Mouse (Mus musculus) olfactory bulb, adult 2 months (tissue): ENCODE results near the gene Rab20. TPM values are rescaled to one million over a fixed set of nuclear protein-coding genes. Genes with fewer than 3 reads are reported as not detected.
A peak's percentile ranks its signal among the peaks of the same experiment; 100 is the strongest.
"Not testable (repeated sequence)": the region's sequence is repeated elsewhere in the genome, so short reads cannot be mapped to it uniquely, and the experiment has no call there.

Source experiments
- H3K27ac ChIP-seq: fragments of 200-500 bp; 2 replicates; pipeline ENCODE4 v1.5.1; 2012; ENCODE audit warnings: low read depth, low read length; ENCODE audit not compliant: insufficient read depth
- H3K4me1 ChIP-seq: fragments of 200-500 bp; 2 replicates; pipeline ENCODE4 v1.6.1; 2012; ENCODE audit warnings: low read length; ENCODE audit not compliant: control insufficient read depth, insufficient read depth
- H3K4me3 ChIP-seq: fragments of 200-500 bp; 2 replicates; pipeline ENCODE4 v1.5.1; 2012; ENCODE audit warnings: mild to moderate bottlenecking, low read depth, low read length, moderate library complexity; ENCODE audit not compliant: insufficient read depth
- CTCF ChIP-seq: fragments of 200-500 bp; IDR thresholded peaks from 2 replicates; pipeline ENCODE4 v1.5.1; 2012; ENCODE audit warnings: low read depth, mild to moderate bottlenecking, low read length, moderate library complexity; ENCODE audit not compliant: insufficient read depth
- POLR2A ChIP-seq: fragments of 200-500 bp; IDR thresholded peaks from 2 replicates; pipeline ENCODE4 v1.6.1; 2012; ENCODE audit warnings: mild to moderate bottlenecking, low read depth, low read length, moderate library complexity; ENCODE audit not compliant: insufficient read depth
- WGBS: fragments of 180-500 bp; shearing (Covaris S2); methylation state at CpG from one replicate; pipeline ENCODE4 v1.1.7; 2018; 5-methylcytosine and 5-hydroxymethylcytosine counted together
- polyA plus RNA-seq: library from polyadenylated mRNA; stranded (reverse); fragments of >200 nt; gene quantifications from 2 replicates; pipeline ENCODE4 v1.2.4, GENCODE M21; 2012; ENCODE audit warnings: low replicate concordance; ENCODE audit not compliant: missing spikeins, insufficient read depth, insufficient read length

Gene Rab20
- polyA plus RNA-seq, 1 experiment: not detected

DNA sequence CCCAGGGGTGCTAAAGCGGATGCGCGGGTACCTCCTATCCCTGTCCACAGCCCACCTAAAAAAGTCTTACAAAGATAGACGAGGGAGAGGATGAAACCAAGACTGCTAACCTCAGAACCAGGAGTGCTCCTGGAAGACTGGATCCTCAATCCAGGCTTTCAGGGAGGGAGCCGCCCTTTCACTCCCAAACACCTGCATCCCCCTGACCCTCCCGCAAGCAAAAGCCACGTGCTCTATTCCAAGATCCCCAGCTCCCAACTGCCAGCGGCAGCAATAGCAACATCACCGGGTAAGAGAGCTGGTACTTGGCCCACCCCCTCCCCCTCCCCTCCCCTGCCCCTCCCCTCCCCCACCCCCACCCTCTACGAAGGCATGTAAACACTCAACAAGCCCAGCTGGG, 3.1 kb downstream of the Rab20 start:
- WGBS: 40% methylated on average over 9 of the region's 10 CpGs
- TF ChIP-seq CTCF: no peak
- no peak for TF ChIP-seq POLR2A
- Histone ChIP-seq H3K4me1 (peaks cover 21% of the 10 kb centered on the region), H3K27ac (no peak overlapping the region), H3K4me3 (no peak overlapping the region)

GRCm38 (mm10) chr8:11473072-11473471, 5.4 kb downstream of the Rab20 start:
- 67% methylated on average over 4 of the region's 4 CpGs for WGBS
- TF ChIP-seq POLR2A: no peak
- no peak for TF ChIP-seq CTCF
- Histone ChIP-seq H3K27ac (peak overlapping the region; percentile 12; the same call in 1 of the 2 replicates), H3K4me3 (no peak overlapping the region), H3K4me1 (peaks cover 13% of the 10 kb centered on the region)

GRCm38 (mm10) chr8:11471309-11471708, 7.2 kb downstream of the Rab20 start:
- peaks cover 2% of the 10 kb centered on the region; the same call in 1 of the 2 replicates for H3K4me1 ChIP-seq
- no peak overlapping the region for H3K4me3 ChIP-seq
- no peak overlapping the region for H3K27ac ChIP-seq
- TF ChIP-seq POLR2A (no peak), CTCF (no peak)
- WGBS: 49% methylated on average over 8 of the region's 8 CpGs

DNA sequence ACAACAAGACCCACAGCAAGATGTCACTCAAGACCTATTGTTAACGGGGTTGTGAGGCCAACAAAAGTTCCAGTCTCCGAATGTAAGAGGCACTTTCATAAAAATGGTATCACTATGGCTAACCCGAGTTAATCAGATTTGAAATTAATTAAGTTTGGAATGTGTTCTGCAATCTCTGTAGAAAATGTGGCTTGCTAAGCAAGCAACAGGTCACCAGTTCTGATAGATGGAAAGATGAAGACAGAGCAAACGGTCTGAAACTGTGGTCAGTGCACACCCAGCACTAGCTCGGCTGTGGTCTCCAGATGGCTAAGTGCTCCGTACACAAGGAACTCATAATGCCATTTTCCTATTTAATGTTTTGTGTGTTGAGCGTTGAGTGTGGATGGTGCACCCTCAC, 7.8 kb downstream of the Rab20 start:
- Histone ChIP-seq H3K27ac (no peak overlapping the region), H3K4me3 (no peak overlapping the region), H3K4me1 (no peaks in the 10 kb centered on the region)
- TF ChIP-seq POLR2A: no peak
- TF ChIP-seq CTCF: no peak
- WGBS: 83% methylated on average over 7 of the region's 7 CpGs

- 12% methylated on average over 3 of the region's 3 CpGs for WGBS
- no peak overlapping the region for H3K4me3 ChIP-seq
- no peak overlapping the region for H3K27ac ChIP-seq
- H3K4me1 ChIP-seq: no peaks in the 10 kb centered on the region
- TF ChIP-seq CTCF: peak; percentile 32; the same call in 1 of the 2 replicates
- no peak for TF ChIP-seq POLR2A
Measured at GRCm38 (mm10) chr8:11469095-11469494, 9.4 kb downstream of the Rab20 start.

GRCm38 (mm10) chr8:11466528-11466927, 12.0 kb downstream of the Rab20 start:
- not testable (repeated sequence) for H3K4me3 ChIP-seq, H3K4me1 ChIP-seq, H3K27ac ChIP-seq
- 61% methylated on average over 5 of the region's 5 CpGs for WGBS

GRCm38 (mm10) chr8:11465619-11466018, 12.9 kb downstream of the Rab20 start:
- TF ChIP-seq CTCF: no peak
- no peak for TF ChIP-seq POLR2A
- Histone ChIP-seq H3K27ac (no peak overlapping the region), H3K4me1 (0 out of 2 replicates have a peak, but pooled peaks cover 3% of the 10 kb centered on the region), H3K4me3 (no peak overlapping the region)
- 97% methylated on average over 4 of the region's 4 CpGs for WGBS

DNA sequence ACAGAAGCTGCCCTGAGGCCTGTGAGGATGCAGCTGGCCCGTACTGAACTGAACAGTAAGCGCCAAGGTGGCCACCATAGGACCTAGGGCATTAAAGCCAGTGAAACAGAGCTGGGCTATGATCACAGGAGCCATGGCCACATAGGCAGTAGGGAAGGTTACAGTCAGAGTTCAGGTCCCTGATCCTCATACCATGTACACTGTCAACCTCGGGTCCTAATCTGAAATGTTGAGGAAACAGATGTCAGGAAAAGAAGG, 13.9 kb downstream of the Rab20 start:
- TF ChIP-seq POLR2A (no peak), CTCF (no peak)
- WGBS: 89% methylated on average over 3 of the region's 3 CpGs
- Histone ChIP-seq H3K4me3 (no peak overlapping the region), H3K27ac (no peak overlapping the region), H3K4me1 (0 out of 2 replicates have a peak, but pooled peaks cover 3% of the 10 kb centered on the region)

- H3K4me1 ChIP-seq: 0 out of 2 replicates have a peak, but pooled peaks cover 3% of the 10 kb centered on the region
- H3K4me3 ChIP-seq: no peak overlapping the region
- no peak for TF ChIP-seq CTCF
- no peak for TF ChIP-seq POLR2A
- WGBS: 88% methylated on average over 12 of the region's 12 CpGs
- H3K27ac ChIP-seq: no peak overlapping the region
Measured at GRCm38 (mm10) chr8:11463889-11464706, 14.4 kb downstream of the Rab20 start.
